Mouse (Mus musculus) adrenal gland, postnatal 14 days (tissue): Measurements from ENCODE around the gene Lig3. TPM values are rescaled to one million over a fixed set of nuclear protein-coding genes. Genes with fewer than 3 reads are reported as not detected.
"Not testable (repeated sequence)": the region's sequence is repeated elsewhere in the genome, so short reads cannot be mapped to it uniquely, and the experiment has no call there.

Experiments used
- DNase-seq: peaks from one replicate; pipeline ENCODE4 v3.0.0; 2021; ENCODE audit warnings: mixed read lengths
- total RNA-seq: library from RNA; stranded (reverse); gene quantifications from 2 replicates; pipeline ENCODE4 v1.2.3, GENCODE M21; 2021

Gene Lig3
- total RNA-seq, 1 experiment from 2014 or later = 22.0 TPM

DNA sequence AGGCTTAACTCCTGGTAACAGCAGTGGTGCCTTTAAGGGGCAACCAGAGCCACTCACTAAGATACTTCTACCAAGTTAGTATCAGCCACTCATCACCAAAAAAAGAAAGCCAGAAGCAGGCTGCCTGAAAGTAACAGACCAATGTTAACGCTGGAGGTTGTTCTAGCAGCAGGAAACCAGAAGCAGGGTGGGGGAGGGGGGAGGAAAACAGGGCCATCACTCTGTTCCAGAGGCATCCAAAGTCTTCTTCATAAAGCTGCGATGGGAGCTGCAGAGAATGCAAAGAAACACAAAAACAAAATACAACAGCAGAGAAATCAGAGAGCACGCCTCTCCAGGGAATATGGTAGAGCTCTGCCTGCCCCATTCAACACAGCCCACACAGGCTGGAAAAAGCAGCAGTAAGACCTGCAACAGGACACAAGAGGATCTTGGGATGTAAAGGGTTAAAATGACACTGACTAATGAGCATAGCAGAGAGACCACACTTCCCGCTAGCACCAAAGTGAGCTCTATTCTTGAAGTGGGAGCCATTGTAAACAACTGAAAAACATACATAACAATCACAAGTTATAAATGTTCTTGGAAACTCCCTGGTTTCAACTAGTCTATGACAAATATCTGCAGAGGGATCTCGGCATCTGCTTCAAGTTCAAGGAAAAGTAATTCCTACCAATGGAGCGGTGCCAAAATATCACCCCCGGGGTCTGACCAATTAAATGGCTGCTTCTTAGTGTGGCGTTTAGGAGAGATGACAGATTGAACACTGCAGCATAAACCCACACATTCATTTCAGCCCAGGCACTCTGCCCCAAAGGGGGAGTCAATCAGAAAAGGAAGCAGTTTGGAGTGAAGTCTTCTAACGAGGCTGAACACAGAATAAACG lies 50.3 kb downstream of the Lig3 start:
- DNase-seq = no peak

- not testable (repeated sequence) for DNase-seq
Observed at GRCm38 (mm10) chr11:82832402-82832801, 51.5 kb downstream of the Lig3 start.

DNA sequence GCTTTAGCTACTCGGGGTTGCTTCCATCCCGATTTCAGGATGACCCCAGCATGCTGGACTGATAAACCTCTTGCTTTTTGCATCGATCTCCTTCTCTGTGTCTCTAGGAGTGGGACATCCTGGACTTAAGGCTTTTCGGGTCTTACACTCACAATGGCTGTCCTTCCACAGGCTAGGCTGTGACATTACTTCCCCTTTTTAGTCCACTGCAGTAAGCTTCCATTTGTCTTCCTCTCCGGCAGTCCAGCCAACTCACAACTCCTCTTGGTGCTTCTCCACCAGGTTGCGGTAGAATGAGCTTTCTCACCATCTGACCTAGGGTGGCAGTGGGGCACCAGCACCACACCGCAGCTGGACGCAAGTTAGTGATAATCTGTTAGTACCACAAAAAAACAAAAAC lies 53.0 kb downstream of the Lig3 start:
- DNase-seq = no peak

- DNase-seq = not testable (repeated sequence)
Observed at GRCm38 (mm10) chr11:82834359-82834758, 53.5 kb downstream of the Lig3 start.

DNA sequence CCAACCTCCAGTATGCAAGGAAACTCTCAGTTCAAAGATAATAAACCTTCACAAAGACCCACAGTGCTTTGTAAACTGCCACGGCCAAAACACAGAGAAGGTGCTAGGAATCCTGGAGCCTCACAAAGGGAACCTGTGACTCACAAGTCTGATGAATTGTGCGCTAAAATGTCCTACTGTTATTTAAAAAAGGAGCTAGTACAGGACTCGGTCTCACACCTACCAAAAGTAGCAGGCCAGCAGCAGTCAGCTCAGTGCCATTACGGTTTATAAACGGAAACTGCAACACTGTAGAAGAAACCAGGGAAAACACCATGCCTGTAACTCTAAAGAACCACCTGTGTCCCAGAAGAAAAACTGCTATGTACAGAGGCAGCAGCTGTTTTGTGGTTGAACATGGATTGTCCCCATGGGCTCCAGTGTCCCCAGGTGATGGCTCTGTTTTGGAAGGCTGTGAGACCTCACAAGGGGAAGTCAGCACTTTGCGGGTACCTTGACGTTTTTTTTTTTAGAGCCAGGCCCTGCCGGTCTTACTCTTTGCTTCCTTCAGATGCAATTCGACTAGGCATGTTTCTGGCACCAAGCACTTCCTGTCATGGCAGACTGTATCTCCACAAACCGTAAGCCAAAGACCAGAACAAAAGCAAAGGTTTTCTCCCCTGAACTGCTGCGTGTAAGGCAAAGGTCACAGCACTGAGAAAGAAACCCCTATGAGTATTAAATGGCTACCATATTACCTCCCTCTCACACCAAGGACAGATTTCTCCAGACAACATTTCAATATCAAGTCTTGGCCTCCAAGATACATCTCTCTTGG lies 54.9 kb downstream of the Lig3 start:
- DNase-seq = no peak

DNA sequence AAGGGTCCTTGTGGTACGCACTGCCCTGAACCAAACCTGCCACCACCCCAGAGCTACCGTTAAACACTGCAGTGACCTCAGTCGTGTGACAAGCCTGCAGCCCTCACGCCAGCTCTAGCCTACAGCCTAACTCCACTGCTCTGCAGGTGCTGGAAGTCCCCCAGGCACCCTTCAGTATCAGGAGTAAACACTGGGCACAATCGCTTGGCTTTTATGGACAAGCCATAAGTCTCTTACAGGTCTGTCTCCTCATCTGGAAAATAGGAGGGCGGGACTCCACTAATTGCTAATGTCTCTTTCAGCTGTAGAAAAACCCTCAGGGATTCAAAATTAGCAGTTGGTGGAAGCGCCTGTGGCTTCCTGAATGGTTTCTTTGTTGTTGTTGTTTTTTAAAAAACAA lies 56.3 kb downstream of the Lig3 start:
- no peak for DNase-seq

DNA sequence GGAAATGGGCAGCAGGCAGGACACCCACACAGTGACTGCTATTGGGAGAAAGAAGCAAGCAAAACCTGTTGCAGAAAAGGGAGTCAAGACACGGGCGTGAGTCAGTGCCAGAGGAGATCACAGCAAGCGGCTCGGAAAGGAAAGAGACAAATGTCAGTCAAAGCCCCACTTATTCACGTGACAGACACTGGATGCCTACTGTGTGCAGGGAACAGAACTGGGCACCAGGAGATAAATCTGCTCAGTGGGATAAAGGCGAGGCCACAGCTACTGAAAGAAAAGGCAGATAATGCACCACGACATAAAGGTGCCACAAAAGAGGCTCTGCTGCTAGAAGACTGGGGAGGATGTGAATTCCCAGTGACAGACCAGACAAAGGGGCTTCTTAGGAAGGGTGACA lies 56.9 kb downstream of the Lig3 start:
- no peak for DNase-seq

GRCm38 (mm10) chr11:82838511-82838910 lies 57.6 kb downstream of the Lig3 start:
- no peak for DNase-seq

DNA sequence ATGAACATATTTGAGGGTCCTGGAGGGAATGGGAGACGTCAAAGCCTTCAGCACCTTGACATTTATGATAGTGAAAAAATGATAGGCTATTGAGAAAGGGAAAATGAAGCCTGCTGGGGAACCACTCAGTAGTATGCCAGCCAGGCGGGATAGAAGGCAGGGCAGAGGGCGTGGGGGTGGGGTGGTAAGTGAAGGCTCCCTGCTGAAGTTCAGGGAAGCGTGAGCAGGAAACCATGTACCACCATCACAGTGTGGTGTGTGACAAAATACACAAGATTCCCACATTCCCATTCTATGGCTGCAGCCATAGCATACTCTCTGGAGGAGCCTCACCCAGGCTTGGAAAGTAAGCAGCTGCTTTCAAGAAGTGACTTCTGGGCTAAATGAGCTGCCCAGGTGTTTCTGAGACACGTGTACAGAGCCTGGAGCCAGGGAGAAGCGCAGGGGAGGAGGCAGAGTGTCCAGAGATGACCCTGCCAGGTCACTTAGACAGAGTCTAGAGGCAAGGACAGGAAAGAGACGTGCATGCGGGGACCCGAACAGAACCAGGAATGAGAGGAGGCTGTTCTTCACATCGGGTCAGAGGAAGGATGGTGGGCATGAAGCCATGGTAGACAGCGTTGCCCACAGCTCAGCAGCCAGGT lies 64.0 kb downstream of the Lig3 start:
- peak; percentile 25 for DNase-seq

- peak; percentile 92 for DNase-seq
Observed at GRCm38 (mm10) chr11:82845415-82846078, 64.6 kb downstream of the Lig3 start.

GRCm38 (mm10) chr11:82846079-82846436 lies 65.2 kb downstream of the Lig3 start:
- DNase-seq = no peak

DNA sequence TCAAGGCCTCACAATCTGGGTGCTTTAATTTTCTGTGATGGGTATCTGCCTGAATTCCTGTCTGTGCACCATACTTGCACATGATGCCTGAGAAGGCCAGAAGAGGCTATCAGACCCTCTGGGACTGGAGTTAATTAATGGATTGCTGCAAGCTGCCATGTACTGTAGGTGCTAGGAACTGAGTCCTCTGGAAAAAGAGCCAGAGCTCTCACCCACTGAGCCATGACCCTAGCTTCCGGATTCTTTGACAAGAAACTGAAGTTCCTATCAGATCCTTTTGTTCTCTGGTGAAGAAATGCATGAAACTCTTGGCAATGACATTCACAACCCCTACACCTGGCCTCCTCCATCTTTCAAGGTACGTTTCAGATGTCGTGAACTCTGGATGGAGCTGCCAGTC lies 66.0 kb downstream of the Lig3 start:
- DNase-seq = no peak

GRCm38 (mm10) chr11:82847571-82848000 lies 66.7 kb downstream of the Lig3 start:
- no peak for DNase-seq

- DNase-seq = no peak
Observed at GRCm38 (mm10) chr11:82850259-82850658, 69.4 kb downstream of the Lig3 start.

DNA sequence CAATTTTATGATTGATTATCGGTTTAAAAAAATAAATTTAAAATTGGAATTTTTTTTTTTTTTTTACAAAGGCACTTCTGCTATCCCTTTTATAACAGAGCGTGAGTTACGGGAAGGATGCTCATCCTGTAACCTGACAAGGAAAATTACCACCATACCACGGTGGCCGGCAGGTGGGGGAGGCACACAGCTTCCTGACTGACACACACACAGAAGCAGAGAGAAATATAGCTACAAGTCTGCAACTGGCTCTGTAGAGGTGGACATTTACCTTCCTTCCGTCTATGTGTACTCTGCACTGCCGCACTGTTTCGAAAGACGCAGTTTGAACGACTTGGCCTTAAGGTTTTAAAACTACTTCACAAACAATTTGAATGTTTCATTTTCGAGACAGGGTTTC lies 71.2 kb downstream of the Lig3 start:
- DNase-seq = no peak

DNA sequence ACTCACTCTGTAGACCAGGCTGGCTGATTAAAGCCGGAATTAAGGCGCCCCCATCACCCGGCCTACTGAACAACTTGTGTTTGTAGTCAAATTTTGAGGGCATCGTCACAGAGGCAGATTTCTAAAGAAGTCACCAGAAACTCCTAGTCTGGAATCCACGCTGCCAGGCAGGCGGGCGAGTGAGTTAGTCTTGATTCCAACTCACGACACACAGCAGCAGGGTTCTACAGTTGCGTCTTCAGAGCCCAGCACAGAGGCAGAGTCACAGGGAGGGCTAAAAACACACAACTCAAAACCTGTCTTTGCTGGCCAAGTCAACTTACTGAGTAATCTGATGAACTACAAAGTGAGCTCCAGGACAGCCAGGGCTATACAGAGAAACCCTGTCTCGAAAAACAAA lies 71.6 kb downstream of the Lig3 start:
- DNase-seq = no peak

DNA sequence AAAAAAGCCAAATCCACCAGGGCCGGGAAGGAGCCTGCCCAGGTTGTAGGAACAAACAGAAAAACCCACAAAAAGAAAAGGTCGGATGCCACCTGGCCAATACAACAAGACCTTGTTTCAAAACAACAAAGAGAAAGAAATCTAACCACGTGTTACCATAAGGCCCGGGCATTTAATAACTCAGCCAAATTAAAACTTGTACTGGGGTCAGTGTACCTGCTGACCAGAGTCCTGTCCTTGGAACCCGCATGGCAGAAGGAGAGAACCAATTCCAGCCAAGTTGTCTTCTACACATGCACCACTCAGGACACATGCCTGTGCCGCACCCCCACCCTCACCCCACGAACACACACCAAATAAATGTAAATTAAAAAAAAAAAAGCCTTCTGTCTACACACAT lies 72.0 kb downstream of the Lig3 start:
- DNase-seq = no peak

Other genes with a start within 250 kb of the Lig3 start
- 0.59 and 0.64 TPM in 2 replicates for gene Cct6b, start 16.8 kb upstream of the Lig3 start, total RNA-seq
- 20.1 and 21.7 TPM in 2 replicates for gene Zfp830, start 16.8 kb upstream of the Lig3 start, total RNA-seq
- gene Rffl, start 90.1 kb downstream of the Lig3 start, total RNA-seq = 7.8 and 11.8 TPM in 2 replicates
- 15.0 and 15.4 TPM in 2 replicates for gene Rad51d, start 109.5 kb downstream of the Lig3 start, total RNA-seq
- gene Fndc8, start 111.0 kb downstream of the Lig3 start, total RNA-seq = 0.15 and 0.23 TPM in 2 replicates
- gene Nle1, start 127.3 kb downstream of the Lig3 start, total RNA-seq = 17.7 and 26.5 TPM in 2 replicates
- 18.7 and 24.2 TPM in 2 replicates for gene Unc45b, start 129.4 kb downstream of the Lig3 start, total RNA-seq
- gene Slfn5, start 170.2 kb downstream of the Lig3 start, total RNA-seq = 56.2 and 66.5 TPM in 2 replicates
- 10.8 and 10.9 TPM in 2 replicates for gene Slfn9, start 210.7 kb downstream of the Lig3 start, total RNA-seq
- 0.93 and 2.1 TPM in 2 replicates for gene Slfn8, start 239.7 kb downstream of the Lig3 start, total RNA-seq